Mouse (Mus musculus) E14TG2a.4 (cell line): Measurements from ENCODE around the gene Pde4c.

Experiments
- CTCF ChIP-seq: conservative IDR thresholded peaks from 2 replicates; pipeline ENCODE4 v1.5.1; 2014; ENCODE audit warnings: low read length
- NANOG ChIP-seq: IDR thresholded peaks from 2 replicates; pipeline ENCODE4 v1.6.1; 2014; ENCODE audit warnings: borderline replicate concordance, low read length, mixed read lengths
- POU5F1 ChIP-seq: IDR thresholded peaks from 2 replicates; pipeline ENCODE4 v1.6.1; 2014; ENCODE audit warnings: low read length, borderline replicate concordance

GRCm38 (mm10) chr8:70795370-70795769, 71.8 kb downstream of the Pde4c start:
- TF ChIP-seq CTCF (no peak), NANOG (no peak), POU5F1 (no peak)
